Mouse (Mus musculus) kidney, adult 2 months (tissue): Measurements from ENCODE around the gene Ccn2. TPM values are rescaled to one million over a fixed set of nuclear protein-coding genes. Genes with fewer than 3 reads are reported as not detected.

Source experiments
- DNase-seq: peaks from one replicate; pipeline ENCODE4 v3.0.0; 2021
- H3K27ac ChIP-seq: fragments of 200-500 bp; 2 replicates; pipeline ENCODE4 v1.5.1; 2012; ENCODE audit warnings: low read depth, low read length, control low read depth, inconsistent platforms; ENCODE audit not compliant: insufficient read depth
- H3K27me3 ChIP-seq: fragments of 200-500 bp; replicated peaks from 2 replicates; pipeline ENCODE4 v1.6.1; 2012; ENCODE audit warnings: mild to moderate bottlenecking, moderate library complexity, low read length, inconsistent platforms; ENCODE audit not compliant: control insufficient read depth, insufficient read depth
- H3K36me3 ChIP-seq: fragments of 200-500 bp; 2 replicates; pipeline ENCODE4 v1.6.1; 2012; ENCODE audit warnings: mild to moderate bottlenecking, moderate library complexity, low read length, inconsistent platforms; ENCODE audit not compliant: control insufficient read depth, insufficient read depth
- H3K4me1 ChIP-seq: fragments of 200-500 bp; 2 replicates; pipeline ENCODE4 v1.6.1; 2011; ENCODE audit warnings: low read length; ENCODE audit not compliant: control insufficient read depth, insufficient read depth
- H3K4me3 ChIP-seq: fragments of 200-500 bp; 2 replicates; pipeline ENCODE4 v1.5.1; 2011; ENCODE audit warnings: mild to moderate bottlenecking, low read depth, low read length, control low read depth; ENCODE audit not compliant: insufficient read depth
- CTCF ChIP-seq: fragments of 200-500 bp; conservative IDR thresholded peaks from 2 replicates; pipeline ENCODE4 v1.5.1; 2011; ENCODE audit warnings: low read depth, mild to moderate bottlenecking, control low read depth, low read length, moderate library complexity, mixed read lengths; ENCODE audit not compliant: insufficient read depth, insufficient read length
- POLR2A ChIP-seq: fragments of 200-500 bp; IDR thresholded peaks from one replicate; pipeline ENCODE4 v1.6.1; 2011; ENCODE audit warnings: low read depth, low read length, control low read depth
- WGBS: fragments of 180-500 bp; shearing (Covaris S2); methylation state at CpG from one replicate; pipeline ENCODE4 v1.1.7; 2018; 5-methylcytosine and 5-hydroxymethylcytosine counted together
- polyA plus RNA-seq: library from polyadenylated mRNA; depleted of rRNA; stranded (reverse); fragments of >200 nt; gene quantifications from 2 replicates; pipeline ENCODE4 v1.2.3, GENCODE M21; 2012

The Ccn2 gene
- polyA plus RNA-seq, 1 experiment: 115 TPM

DNA sequence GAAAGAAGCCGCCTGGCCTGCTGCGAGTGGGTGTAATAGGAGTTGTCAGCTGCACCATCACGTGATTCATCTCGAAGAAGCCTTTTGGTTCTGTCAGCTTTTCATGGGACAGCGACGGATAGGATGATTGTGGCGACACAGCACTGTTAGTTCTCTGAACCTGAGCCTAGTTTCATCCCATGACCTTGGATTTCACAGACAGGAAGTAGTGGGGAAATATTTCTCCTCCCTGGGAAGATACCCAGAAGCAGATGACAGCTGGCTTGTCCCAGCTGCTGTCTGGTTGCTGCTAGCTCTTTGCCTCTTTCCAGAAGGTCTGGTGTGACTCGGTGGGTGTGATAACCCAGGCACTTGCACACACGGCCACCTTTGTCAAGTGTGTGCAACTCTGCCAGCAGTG is 39.0 kb downstream of the Ccn2 start:
- peaks cover 3% of the 10 kb centered on the region; the same call in 1 of the 2 replicates for H3K4me1 ChIP-seq
- no peaks in the 10 kb centered on the region for H3K27me3 ChIP-seq
- TF ChIP-seq CTCF (no peak), POLR2A (no peak)
- peak; percentile 57 for DNase-seq
- 53% methylated on average over 9 of the region's 9 CpGs for WGBS
- H3K4me3 ChIP-seq: no peak overlapping the region
- H3K36me3 ChIP-seq: no peaks in the 10 kb centered on the region
- no peak overlapping the region; the same call in 1 of the 2 replicates for H3K27ac ChIP-seq

DNA sequence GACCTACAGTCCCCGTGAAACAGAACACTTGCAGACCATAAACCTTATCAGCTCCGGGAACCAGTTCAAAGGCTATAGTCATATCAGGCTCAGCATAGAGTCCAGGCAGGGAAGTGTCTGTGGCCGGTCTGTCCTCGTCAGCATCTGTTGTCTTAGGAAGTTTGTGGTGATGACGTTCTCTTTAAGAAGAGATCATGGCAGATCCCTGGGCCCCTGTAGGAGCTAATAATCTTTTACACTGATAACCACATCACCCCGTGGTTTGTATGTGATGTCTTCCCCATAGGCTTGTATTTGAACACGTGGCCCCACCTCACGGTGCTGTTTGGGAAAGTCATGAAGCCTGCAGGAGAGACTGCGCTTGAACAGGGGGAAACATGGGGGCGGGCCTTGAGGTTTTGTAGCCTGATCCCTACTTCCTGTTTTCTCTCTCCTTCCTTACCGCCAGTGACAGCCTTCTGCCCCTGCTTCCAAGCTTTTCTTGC is 40.1 kb downstream of the Ccn2 start:
- Histone ChIP-seq H3K27ac (no peak overlapping the region), H3K27me3 (no peaks in the 10 kb centered on the region), H3K4me1 (peaks cover 2% of the 10 kb centered on the region; the same call in 1 of the 2 replicates), H3K4me3 (no peak overlapping the region), H3K36me3 (no peaks in the 10 kb centered on the region)
- WGBS: 76% methylated on average over 11 of the region's 11 CpGs
- DNase-seq: peak; percentile 19
- TF ChIP-seq CTCF (no peak), POLR2A (no peak)

- Histone ChIP-seq H3K27me3 (no peaks in the 10 kb centered on the region), H3K4me1 (peaks cover 2% of the 10 kb centered on the region; the same call in 1 of the 2 replicates), H3K36me3 (no peaks in the 10 kb centered on the region), H3K27ac (no peak overlapping the region), H3K4me3 (no peak overlapping the region)
- TF ChIP-seq CTCF (no peak), POLR2A (no peak)
- no peak for DNase-seq
- 93% methylated on average over 10 of the region's 10 CpGs for WGBS
These were observed 40.6 kb downstream of the Ccn2 start for GRCm38 (mm10) chr10:24635884-24636283.

DNA sequence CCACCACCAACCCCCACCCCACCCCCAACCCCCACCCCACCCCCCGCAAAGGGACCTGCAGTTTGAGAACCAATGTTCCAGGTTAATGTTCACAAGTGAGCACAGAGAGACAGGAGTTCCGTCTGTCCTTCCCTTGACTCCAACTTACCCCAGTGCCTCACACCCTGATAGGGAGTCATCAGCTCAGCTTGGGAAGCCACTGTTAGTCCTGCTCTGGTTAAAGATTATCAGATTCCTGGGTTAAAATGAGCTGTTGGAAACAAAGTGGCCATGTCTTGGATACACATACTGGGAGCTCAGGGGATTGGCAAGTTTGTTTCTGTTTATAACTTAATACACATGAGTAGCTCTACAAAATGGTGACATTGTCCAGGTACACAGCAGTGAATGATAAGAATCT is 41.7 kb downstream of the Ccn2 start:
- Histone ChIP-seq H3K27me3 (no peaks in the 10 kb centered on the region), H3K4me3 (no peak overlapping the region), H3K4me1 (peaks cover 2% of the 10 kb centered on the region; the same call in 1 of the 2 replicates), H3K27ac (no peak overlapping the region), H3K36me3 (no peaks in the 10 kb centered on the region)
- TF ChIP-seq POLR2A: no peak
- no peak for TF ChIP-seq CTCF
- 36% methylated on average over 2 of the region's 2 CpGs for WGBS
- peak; percentile 57 for DNase-seq

DNA sequence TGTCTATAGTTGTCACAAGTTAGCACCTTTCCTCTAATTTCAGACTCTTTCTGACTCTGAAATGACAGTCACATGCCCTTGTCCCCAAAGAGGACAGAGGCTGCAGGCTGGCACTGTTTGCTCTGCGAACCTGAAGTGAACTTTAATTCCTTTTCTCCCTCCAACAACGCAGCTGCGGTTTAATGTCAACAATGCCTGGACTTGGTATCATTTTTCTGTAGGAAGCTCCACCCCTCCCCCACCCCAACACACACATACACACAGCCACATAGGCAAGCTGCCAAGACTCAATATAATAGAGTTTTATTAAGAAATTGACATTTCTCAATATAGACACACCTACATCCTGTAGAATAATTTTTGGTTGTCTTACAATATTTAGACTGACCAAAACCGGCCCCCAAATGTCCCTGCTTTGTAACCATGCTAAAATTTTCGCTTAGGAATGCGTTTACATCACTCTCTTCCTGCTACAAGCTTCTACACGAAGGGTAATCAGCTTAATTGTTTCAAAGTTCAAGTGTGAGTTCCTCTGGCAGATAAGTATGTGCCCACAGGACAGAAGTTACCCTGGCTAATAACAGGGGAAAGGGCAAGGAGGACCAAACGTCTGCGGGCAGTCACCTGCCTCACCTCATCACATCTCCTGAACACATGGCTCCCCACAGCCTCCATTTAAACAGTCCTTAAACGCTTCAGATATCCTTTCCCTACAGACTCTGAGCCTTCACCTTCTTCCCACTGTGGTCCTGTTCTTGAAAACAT is 43.2 kb downstream of the Ccn2 start:
- TF ChIP-seq CTCF: no peak
- no peak for TF ChIP-seq POLR2A
- Histone ChIP-seq H3K36me3 (no peaks in the 10 kb centered on the region; the same call in 1 of the 2 replicates), H3K4me3 (no peak overlapping the region), H3K27ac (no peak overlapping the region), H3K27me3 (no peaks in the 10 kb centered on the region), H3K4me1 (peaks cover 2% of the 10 kb centered on the region; the same call in 1 of the 2 replicates)
- no peak for DNase-seq
- WGBS: 23% methylated on average over 10 of the region's 10 CpGs

- 60% methylated on average over 7 of the region's 7 CpGs for WGBS
- Histone ChIP-seq H3K36me3 (no peaks in the 10 kb centered on the region; the same call in 1 of the 2 replicates), H3K4me3 (no peak overlapping the region), H3K4me1 (peaks cover 2% of the 10 kb centered on the region; the same call in 1 of the 2 replicates), H3K27ac (no peak overlapping the region), H3K27me3 (no peaks in the 10 kb centered on the region)
- no peak for DNase-seq
- no peak for TF ChIP-seq POLR2A
- no peak for TF ChIP-seq CTCF
These were observed 44.4 kb downstream of the Ccn2 start for GRCm38 (mm10) chr10:24639596-24639995.

GRCm38 (mm10) chr10:24640186-24640875 is 45.1 kb downstream of the Ccn2 start:
- Histone ChIP-seq H3K4me1 (peaks cover 2% of the 10 kb centered on the region; the same call in 1 of the 2 replicates), H3K36me3 (no peaks in the 10 kb centered on the region; the same call in 1 of the 2 replicates), H3K4me3 (no peak overlapping the region), H3K27ac (no peak overlapping the region), H3K27me3 (no peaks in the 10 kb centered on the region)
- whole genome bisulfite sequencing: 75% methylated on average over 6 of the region's 6 CpGs
- no peak for TF ChIP-seq POLR2A
- TF ChIP-seq CTCF: no peak
- no peak for DNase-seq
